Mouse (Mus musculus): ENCODE measurements around the gene Btnl4.

GRCm38 (mm10) chr17:34459255-34459654 is 17.9 kb downstream of the Btnl4 start:
- no peak for TF ChIP-seq CTCF (IDR thresholded peaks at IDR 0.05; ENCODE audit: low read depth)
- TF ChIP-seq EP300 (optimal IDR thresholded peaks at IDR 0.05): no peak

Data from stomach, postnatal 0 days (tissue).